Mouse (Mus musculus) lung, adult 18-20 months (tissue): ENCODE results near the gene Slc5a1.

Source experiments
- DNase-seq, 2 experiments: peaks; one replicate each; pipeline ENCODE4 v3.0.0; 2022; ENCODE audit warnings: mixed read lengths in 2 of 2

The Slc5a1 gene

DNA sequence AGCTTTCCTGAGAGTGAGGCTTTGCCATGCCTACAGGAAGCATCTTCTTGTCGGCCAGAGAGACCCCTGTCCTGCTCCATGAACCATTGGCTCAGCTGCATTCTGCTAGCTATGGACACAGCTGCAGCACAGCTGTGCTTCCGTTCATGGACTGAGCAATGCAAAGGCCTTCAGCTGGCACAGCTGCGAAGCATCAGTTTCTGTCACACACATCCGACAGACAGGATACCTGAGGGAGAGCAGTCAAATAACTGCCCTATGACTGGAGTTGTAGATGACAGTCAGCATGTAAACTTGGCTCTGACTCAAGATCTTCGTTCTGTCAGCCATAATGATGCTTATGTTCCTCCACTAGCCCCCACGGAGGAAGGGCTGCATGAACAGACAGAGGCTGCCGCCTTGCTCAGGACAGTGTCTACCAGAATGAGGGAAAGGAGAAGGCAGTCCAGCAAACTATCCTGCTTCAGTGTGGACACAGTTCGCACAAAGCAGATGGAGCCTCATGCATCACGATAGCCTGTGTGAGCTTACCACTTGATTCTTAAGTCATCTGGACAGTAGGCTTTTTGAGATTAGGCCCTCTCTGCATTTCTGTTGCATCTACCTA, 91.3 kb downstream of the Slc5a1 start:
- no peak for DNase-seq

DNA sequence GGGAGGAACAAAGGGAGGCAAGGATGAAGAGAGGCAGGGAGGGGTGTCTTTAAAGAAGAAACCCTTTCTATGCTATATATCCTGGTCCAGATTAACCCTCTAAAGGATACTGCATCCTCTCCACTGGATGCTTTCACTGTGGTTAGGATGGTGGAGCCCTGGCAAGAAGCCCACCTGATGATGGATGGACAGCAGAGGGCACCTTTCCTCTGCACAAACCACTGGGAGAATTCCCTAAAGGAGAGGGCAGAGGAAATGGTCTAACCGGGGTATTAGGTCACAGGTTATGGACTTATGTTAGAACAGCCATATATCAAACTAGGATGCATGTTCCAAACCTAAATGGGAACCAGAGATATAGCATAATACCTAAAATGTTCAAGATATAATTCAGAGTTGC, 96.1 kb downstream of the Slc5a1 start:
- DNase-seq: no peak

DNA sequence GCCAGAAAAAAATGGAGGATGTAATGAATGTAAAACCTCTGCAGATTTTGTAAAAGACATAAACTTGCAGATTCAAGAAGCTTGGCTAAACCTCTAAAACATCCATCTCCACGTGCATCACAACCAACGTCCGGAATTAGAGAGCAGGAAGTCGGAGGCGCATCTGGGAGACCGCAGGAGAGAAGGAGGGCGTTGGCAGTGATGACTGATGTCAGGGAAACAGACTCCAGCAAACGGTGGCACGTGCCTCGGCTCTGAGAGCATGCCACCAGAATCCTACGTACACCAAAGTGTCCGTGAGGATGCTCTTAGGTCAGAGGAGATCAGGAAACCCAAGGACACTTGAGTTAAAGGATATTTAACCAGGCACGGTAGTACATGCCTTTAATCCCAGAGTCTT, 97.7 kb downstream of the Slc5a1 start:
- DNase-seq: no peak

DNA sequence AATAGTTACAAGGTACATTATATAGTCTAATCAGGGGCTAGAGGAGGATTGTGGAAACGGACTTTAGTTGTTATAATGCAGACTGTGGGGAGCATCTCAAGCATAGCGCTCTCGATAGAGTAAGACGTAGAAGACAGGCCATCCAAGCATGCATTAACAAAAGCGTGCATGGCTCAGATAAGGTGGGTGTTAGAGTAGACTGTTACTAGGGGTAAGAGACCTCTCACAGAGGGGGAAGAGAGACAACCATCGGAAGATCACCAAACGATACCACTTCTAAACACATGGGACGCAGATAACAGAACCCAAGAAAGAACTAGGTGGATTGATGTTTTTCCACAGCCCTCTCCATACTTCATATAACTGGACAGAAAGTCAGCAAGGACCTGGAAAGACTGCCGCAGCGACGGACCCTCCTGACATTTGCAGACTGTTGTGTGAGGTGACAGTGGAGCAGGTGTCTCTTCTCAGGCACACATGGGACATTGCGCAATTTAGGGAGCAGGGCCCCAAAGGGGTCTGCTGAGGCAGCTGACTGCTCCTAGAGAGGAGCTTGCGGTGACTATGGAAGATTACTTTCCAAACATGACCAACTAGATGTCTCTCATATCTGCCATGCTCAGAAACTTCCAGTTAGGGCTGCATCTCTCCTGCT, 98.6 kb downstream of the Slc5a1 start:
- DNase-seq: no peak

DNA sequence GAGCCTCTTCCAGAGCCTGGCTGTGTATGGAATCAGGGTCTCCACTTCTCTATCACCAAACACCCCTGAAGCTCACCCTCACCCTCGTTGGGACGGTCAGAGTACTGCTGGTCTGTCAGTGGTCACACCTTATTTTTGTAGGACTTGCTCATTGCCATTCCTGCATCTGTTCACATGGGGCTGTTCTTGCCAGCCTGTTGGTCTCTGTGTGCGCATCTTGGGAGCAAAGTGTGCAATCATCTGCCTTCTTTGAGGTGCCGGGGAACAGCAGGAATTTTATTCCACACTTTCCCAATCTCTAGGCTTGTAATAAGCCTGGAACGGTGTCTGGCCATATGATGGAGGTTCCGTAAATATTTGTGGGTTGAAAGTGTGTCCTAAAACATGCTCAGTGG, 99.1 kb downstream of the Slc5a1 start:
- no peak for DNase-seq

DNA sequence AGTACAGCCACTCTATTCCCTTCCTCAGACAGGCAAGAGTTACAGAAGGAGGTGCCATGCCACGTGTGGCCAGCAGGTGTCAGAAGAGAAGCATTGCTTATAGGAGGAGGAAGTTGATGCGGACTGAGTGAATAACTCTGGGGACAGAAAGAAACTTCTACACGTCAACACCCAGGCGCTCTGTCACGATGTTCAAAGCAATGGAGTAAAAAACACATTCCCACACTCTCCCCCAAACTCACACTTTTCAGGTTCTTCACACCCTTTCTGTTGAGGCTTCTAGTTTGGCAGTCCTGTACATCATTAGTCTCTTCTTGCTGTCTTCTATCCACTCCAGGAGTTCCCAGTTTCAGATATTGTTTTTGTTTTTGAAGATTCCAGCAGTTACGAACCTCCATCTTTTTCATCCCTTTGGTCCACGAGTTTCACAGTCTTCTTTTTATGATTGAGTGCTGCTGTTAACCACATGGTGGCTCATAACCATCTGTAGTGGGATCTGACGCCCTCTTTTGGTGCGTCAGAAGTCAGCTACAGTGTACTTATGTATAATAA, 99.7 kb downstream of the Slc5a1 start:
- peak; percentile 74 to 78 for DNase-seq

DNA sequence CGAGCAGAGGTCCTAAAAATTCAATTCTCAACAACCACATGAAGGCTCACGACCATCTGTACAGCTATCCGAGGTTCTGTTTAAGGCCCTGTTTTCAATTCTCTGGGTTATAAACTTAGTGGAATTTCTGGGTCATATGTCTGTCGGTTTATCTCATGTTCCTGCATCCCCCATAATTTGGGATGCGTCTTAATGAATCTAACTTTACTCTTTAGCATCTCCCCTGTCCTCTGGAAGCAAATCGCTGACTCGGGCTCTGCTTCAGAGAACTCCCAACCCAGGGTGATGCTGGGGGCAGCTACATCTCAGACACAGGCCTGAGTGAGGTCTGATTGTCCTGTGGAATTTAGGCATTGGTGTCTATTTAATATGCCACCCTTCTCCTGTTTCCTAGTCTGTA, 100.3 kb downstream of the Slc5a1 start:
- no peak for DNase-seq

DNA sequence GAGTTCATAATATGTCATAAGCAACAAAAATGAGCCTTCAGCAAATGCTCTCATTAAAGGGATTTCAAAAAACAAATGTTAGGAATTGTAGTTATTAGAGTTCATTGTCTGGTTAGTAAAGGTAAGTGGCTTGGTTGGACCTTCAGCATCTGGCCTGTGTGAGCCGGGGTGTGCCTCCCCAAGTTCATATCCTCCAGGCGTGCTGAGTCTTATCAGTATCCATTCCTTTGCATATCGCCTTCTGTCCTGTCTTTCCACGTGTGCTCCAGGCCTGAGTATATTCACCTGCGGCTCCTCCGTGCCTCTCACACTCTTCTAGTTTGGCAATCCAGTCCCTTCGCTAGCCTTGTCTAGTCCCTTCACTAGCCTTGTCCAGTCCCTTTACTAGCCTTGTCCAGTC, 102.3 kb downstream of the Slc5a1 start:
- DNase-seq: no peak

DNA sequence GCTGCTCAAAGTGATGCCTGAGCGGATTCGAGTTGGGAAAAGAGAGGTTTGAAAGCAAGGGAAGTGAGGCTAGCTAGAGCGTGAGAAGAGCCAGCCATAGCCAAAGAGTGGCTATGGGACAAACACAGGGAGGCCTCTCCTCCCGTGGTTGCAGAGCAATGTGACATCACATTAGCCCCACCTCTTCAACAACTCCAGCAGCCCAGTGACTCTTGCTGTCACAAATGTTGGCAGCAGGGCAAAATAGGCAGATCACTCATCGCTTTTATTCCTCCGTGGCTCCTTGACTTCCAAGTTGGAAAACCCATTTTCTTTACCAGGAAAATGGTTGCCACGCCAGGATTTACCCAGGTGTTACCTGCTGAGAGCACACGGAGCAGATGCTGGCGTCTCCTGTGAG, 103.1 kb downstream of the Slc5a1 start:
- no peak for DNase-seq

DNA sequence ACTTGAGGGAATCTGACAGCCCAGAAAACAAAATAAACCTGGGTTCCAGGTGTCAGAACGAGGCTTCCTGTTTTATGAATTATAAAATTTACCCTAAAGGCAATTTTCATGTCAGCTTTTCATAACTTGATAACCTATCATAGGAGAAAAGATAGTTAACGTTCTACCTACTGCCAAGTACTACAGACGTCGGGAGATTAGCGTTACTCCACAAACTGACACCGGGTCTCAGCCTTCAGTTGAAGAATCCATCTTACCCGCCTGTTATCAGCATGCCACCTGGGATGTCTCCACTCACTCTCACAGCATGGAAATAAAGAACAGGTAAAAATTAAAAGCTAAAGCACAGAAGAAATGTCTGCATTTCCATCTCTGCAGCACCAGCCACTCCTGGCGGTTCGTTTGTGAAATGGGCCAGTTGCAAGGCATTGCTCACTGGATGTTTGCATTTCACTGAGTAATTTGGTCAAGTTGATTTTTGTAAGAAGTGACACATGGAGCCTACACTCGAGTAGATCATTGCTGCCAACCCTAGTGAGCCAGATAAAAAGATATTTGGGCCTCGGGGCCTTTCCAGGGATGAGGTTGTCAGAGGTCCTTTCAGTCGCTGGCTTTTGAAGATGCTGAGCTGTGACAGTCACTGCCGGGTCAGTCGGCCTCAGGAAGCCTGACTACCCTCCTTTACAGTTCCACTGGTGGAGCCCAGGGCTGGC, 104.7 kb downstream of the Slc5a1 start:
- DNase-seq: no peak

DNA sequence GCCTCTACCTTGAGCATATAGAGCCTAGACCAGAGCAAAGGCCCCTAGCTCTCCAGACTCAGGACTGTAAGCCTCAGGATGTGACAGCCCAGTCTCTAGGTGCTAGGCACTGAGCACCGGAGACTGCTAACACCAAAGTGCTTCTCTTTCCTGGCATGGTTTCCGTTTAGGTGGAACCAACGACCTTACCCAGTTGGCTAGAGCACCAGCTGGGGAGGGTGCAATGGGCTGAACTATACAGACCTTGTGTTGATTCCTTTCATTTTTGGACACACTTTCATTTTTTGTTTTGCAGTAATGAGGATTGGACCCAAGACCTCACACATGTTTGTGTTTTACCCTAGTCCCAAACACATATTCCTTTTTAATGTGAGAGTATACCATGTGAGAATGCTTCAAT, 106.5 kb downstream of the Slc5a1 start:
- no peak for DNase-seq

DNA sequence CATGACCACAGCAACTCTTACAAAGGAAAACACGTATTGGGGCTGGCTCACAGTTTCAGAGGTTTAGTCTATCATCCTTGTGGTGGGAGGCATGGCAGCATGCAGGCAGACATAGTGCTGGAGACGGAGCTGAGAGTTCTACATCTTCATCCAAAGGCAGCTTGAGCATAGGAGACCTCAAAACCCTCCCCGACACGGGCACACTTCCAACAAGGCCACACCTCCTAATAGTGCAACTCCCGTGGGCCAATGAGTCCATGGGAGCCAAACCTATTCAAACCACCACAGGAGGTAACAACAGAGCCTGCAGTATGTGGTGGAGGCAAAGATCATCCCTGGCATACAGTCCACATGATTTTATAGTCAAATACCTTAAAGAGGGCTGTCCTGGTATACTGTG, 107.2 kb downstream of the Slc5a1 start:
- DNase-seq: no peak
